Mouse (Mus musculus) liver, postnatal 0 days (tissue): ENCODE measurements around the gene Pawr. TPM values are rescaled to one million over a fixed set of nuclear protein-coding genes. Genes with fewer than 3 reads are reported as not detected.

Source experiments
- ATAC-seq: fragments of 200-750 bp; cut with Nextera tagmentation; 2 replicates; pipeline ENCODE4 v1.8.0; 2017; ENCODE audit warnings: mild to moderate bottlenecking, moderate library complexity
- DNase-seq: peaks from one replicate; pipeline ENCODE4 v3.0.0-alpha.2; 2016
- H3K27ac ChIP-seq: fragments of 300-500 bp; sonication (generic); 2 replicates; pipeline ENCODE4 v1.5.1; 2014; ENCODE audit warnings: antibody characterized with exemption, moderate library complexity, mild to moderate bottlenecking, low read depth
- H3K27me3 ChIP-seq: fragments of 300-500 bp; sonication (generic); 2 replicates; pipeline ENCODE4 v1.6.1; 2014; ENCODE audit warnings: low read length, control low read depth, mixed read lengths; ENCODE audit not compliant: insufficient read depth
- H3K36me3 ChIP-seq: fragments of 300-500 bp; sonication (generic); replicated peaks from 2 replicates; pipeline ENCODE4 v1.6.1; 2014; ENCODE audit warnings: mild to moderate bottlenecking, control low read depth, low read length, moderate library complexity, mixed read lengths; ENCODE audit not compliant: insufficient read depth
- H3K4me1 ChIP-seq: fragments of 300-500 bp; sonication (generic); 2 replicates; pipeline ENCODE4 v1.6.1; 2014; ENCODE audit warnings: antibody characterized with exemption, mild to moderate bottlenecking, control low read depth; ENCODE audit not compliant: insufficient read depth
- H3K4me2 ChIP-seq: fragments of 300-500 bp; sonication (generic); 2 replicates; pipeline ENCODE4 v1.6.1; 2014; ENCODE audit warnings: low read depth, mild to moderate bottlenecking, low read length, moderate library complexity, mixed read lengths
- H3K4me3 ChIP-seq: fragments of 300-500 bp; sonication (generic); 2 replicates; pipeline ENCODE4 v1.5.1; 2014; ENCODE audit warnings: low read depth, low read length
- H3K9ac ChIP-seq: fragments of 300-500 bp; sonication (generic); replicated peaks from 2 replicates; pipeline ENCODE4 v1.6.1; 2014; ENCODE audit warnings: mild to moderate bottlenecking, moderate library complexity
- H3K9me3 ChIP-seq: fragments of 300-500 bp; sonication (generic); 2 replicates; pipeline ENCODE4 v1.6.1; 2016; ENCODE audit warnings: mild to moderate bottlenecking, control low read depth, low read length, mixed read lengths
- CTCF ChIP-seq: sonication (generic); IDR thresholded peaks from 2 replicates; pipeline ENCODE4 v1.5.1; 2016; ENCODE audit warnings: antibody characterized with exemption, low read depth
- EP300 ChIP-seq: IDR thresholded peaks from 2 replicates; pipeline ENCODE4 v1.6.1; 2016; ENCODE audit warnings: antibody characterized with exemption, low read depth, mild to moderate bottlenecking
- WGBS: fragments of 180-500 bp; shearing (Covaris S2); extraction: QIAGEN DNeasy Blood & Tissue Kit; methylation state at CpG from one replicate; pipeline ENCODE4 v1.1.7; 2014; ENCODE audit not compliant: insufficient replicate concordance; 5-methylcytosine and 5-hydroxymethylcytosine counted together
- polyA plus RNA-seq: library from polyadenylated mRNA; unstranded; fragments of >200 nt; fragmentation: Nextera tagmentation; extraction: Ambion mirVana; gene quantifications from 2 replicates; pipeline ENCODE4 v1.2.1, GENCODE M21; 2015

Pawr gene
- polyA plus RNA-seq, 1 experiment from 2014 or later = 3.5 TPM

- Histone ChIP-seq H3K4me3 (no peak overlapping the region), H3K9ac (no peak overlapping the region), H3K27me3 (no peaks in the 10 kb centered on the region), H3K9me3 (no peaks in the 10 kb centered on the region), H3K4me1 (peaks cover 8% of the 10 kb centered on the region), H3K36me3 (0 out of 2 replicates have a peak, but pooled peaks cover 2% of the 10 kb centered on the region), H3K4me2 (no peak overlapping the region), H3K27ac (no peak overlapping the region)
- 59% methylated on average over 5 of the region's 5 CpGs for whole genome bisulfite sequencing
- TF ChIP-seq EP300 (no peak), CTCF (no peak)
- no peak for DNase-seq
- ATAC-seq = no peak
These were observed 57.4 kb downstream of the Pawr start for GRCm38 (mm10) chr10:108389178-108389926.

- no peaks in the 10 kb centered on the region for H3K27me3 ChIP-seq
- H3K9ac ChIP-seq = no peak overlapping the region
- H3K27ac ChIP-seq = no peak overlapping the region
- H3K9me3 ChIP-seq = no peaks in the 10 kb centered on the region
- no peaks in the 10 kb centered on the region for H3K36me3 ChIP-seq
- ATAC-seq (no peak), DNase-seq (no peak)
- WGBS = 58% methylated on average over 4 of the region's 4 CpGs
- no peak overlapping the region for H3K4me3 ChIP-seq
- peaks cover 6% of the 10 kb centered on the region for H3K4me1 ChIP-seq
- no peak overlapping the region for H3K4me2 ChIP-seq
- no peak for TF ChIP-seq CTCF
- no peak for TF ChIP-seq EP300
These were observed 58.0 kb downstream of the Pawr start for GRCm38 (mm10) chr10:108389927-108390287.

- Histone ChIP-seq H3K36me3 (no peaks in the 10 kb centered on the region), H3K4me2 (no peak overlapping the region), H3K4me3 (no peak overlapping the region), H3K4me1 (peaks cover 3% of the 10 kb centered on the region; the same call in 1 of the 2 replicates), H3K27me3 (no peaks in the 10 kb centered on the region), H3K9me3 (no peaks in the 10 kb centered on the region), H3K27ac (no peak overlapping the region), H3K9ac (no peak overlapping the region)
- 79% methylated on average over 15 of the region's 15 CpGs for WGBS
- no peak for TF ChIP-seq CTCF
- no peak for TF ChIP-seq EP300
- ATAC-seq = no peak
- DNase-seq = no peak
These were observed 59.5 kb downstream of the Pawr start for GRCm38 (mm10) chr10:108391370-108391902.

GRCm38 (mm10) chr10:108392151-108392550, 60.2 kb downstream of the Pawr start:
- ATAC-seq (no peak), DNase-seq (no peak)
- Histone ChIP-seq H3K27me3 (no peaks in the 10 kb centered on the region), H3K27ac (no peak overlapping the region), H3K4me3 (no peak overlapping the region), H3K9ac (no peak overlapping the region), H3K36me3 (no peaks in the 10 kb centered on the region), H3K4me1 (peaks cover 3% of the 10 kb centered on the region; the same call in 1 of the 2 replicates), H3K9me3 (no peaks in the 10 kb centered on the region), H3K4me2 (no peak overlapping the region)
- TF ChIP-seq CTCF = no peak
- no peak for TF ChIP-seq EP300
- WGBS = 88% methylated on average over 10 of the region's 10 CpGs

GRCm38 (mm10) chr10:108394306-108394705, 62.4 kb downstream of the Pawr start:
- Histone ChIP-seq H3K4me3 (no peak overlapping the region), H3K36me3 (no peaks in the 10 kb centered on the region), H3K27ac (no peak overlapping the region), H3K4me2 (no peak overlapping the region), H3K4me1 (peaks cover 3% of the 10 kb centered on the region; the same call in 1 of the 2 replicates), H3K9ac (no peak overlapping the region), H3K27me3 (no peaks in the 10 kb centered on the region), H3K9me3 (no peaks in the 10 kb centered on the region)
- DNase-seq (no peak), ATAC-seq (no peak)
- TF ChIP-seq CTCF (no peak), EP300 (no peak)
- 55% methylated on average over 4 of the region's 4 CpGs for WGBS

GRCm38 (mm10) chr10:108395229-108395628, 63.3 kb downstream of the Pawr start:
- no peak overlapping the region for H3K4me2 ChIP-seq
- H3K27ac ChIP-seq = no peak overlapping the region
- no peaks in the 10 kb centered on the region for H3K4me1 ChIP-seq
- no peaks in the 10 kb centered on the region for H3K36me3 ChIP-seq
- no peak for ATAC-seq
- TF ChIP-seq EP300 = no peak
- no peak for TF ChIP-seq CTCF
- H3K9me3 ChIP-seq = no peaks in the 10 kb centered on the region
- no peak overlapping the region for H3K4me3 ChIP-seq
- H3K27me3 ChIP-seq = no peaks in the 10 kb centered on the region
- no peak overlapping the region for H3K9ac ChIP-seq
- WGBS = 80% methylated on average over 12 of the region's 12 CpGs
- no peak for DNase-seq
